Comparison of ENCODE assay signal across 8 mouse cellular contexts in the genomic region with DNA sequence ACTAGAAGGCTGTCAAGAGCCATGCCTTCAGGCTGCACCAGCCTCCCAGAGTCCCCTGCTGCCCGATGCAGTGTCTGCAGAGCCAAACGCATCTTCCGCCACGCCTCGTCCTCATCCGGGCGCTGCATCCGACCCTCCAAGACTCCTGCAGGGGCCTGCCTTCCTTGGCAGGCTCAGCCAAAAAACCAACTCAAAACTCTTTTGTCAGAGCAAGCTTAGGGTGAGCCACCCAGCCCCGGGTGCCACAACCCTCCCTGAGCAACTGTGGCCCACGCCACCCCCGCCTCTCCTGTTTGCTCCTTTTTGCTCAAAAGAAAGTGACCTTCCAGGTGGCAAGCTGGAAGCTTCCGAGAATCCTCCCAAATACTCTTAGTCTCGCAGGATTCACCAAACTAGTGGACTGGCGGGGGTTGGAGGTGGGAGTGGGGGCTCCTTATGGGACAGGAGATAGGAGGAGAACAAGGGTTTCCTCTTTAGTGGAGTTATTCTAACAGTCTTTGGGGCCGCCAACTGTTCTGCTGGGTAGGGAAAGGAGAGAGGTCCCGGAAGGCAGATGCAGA. TPM values are rescaled to one million over a fixed set of nuclear protein-coding genes. Genes with fewer than 3 reads are reported as not detected.
DNase-seq lines count a peak whose midpoint lies in the region; ATAC-seq and TF ChIP-seq lines count a peak whose summit lies in the region.

No protein-coding gene starts in this region.

- H3K27me3 ChIP-seq in hindbrain, embryonic 13.5 days: no peaks in the 10 kb centered on the region
- no peaks in the 10 kb centered on the region for H3K27me3 ChIP-seq in liver, embryonic 13.5 days

- 0 out of 2 replicates have a peak, but pooled peaks have one; percentile 21 for ATAC-seq in hindbrain, embryonic 13.5 days (ENCODE audit: low FRiP score)
- ATAC-seq in liver, embryonic 13.5 days (ENCODE audit: low read depth): no peak

- 2% methylated on average over 16 of the region's 16 CpGs for WGBS in hindbrain, embryonic 13.5 days
- WGBS in liver, embryonic 13.5 days (ENCODE audit: insufficient replicate concordance): 23% methylated on average over 16 of the region's 16 CpGs

- H3K9me3 ChIP-seq in hindbrain, embryonic 13.5 days: no peaks in the 10 kb centered on the region
- no peaks in the 10 kb centered on the region for H3K9me3 ChIP-seq in liver, embryonic 13.5 days (replicated peaks)

- intact Hi-C loops in left cerebral cortex, adult 2 months (cut with DNase I): loop anchor here (2.0 kb wide), 1 partner anchor 23 kb away; no protein-coding TSS in a partner anchor

- H3K4me1 ChIP-seq in embryonic fibroblast, embryonic 13.5 days (ENCODE audit: control insufficient read depth, insufficient read depth, low read length): peaks cover 7% of the 10 kb centered on the region; the same call in 1 of the 2 replicates
- H3K4me1 ChIP-seq in hindbrain, embryonic 13.5 days (replicated peaks): peaks cover 47% of the 10 kb centered on the region
- peaks cover 33% of the 10 kb centered on the region for H3K4me1 ChIP-seq in liver, embryonic 13.5 days (replicated peaks)

- peak; percentile 25 to 26 for DNase-seq in left cerebral cortex, adult 2 months (ENCODE audit: extremely low spot score in 1 of 2, low spot score in 2 of 2)
- DNase-seq in left cerebral cortex, adult 8-10 months (ENCODE audit: low spot score in 2 of 2): no peak
- peak; percentile 14 to 41 for DNase-seq in adrenal gland, postnatal 36 days
- peak; percentile 6 for DNase-seq in liver, embryonic 13.5 days
- peak; percentile 43 for DNase-seq in retina, embryonic 14.5 days (ENCODE audit: low spot score)
- DNase-seq in urinary bladder, adult 2 months (ENCODE audit: low spot score): no peak

- no peak for TF ChIP-seq POLR2A in embryonic fibroblast, embryonic 13.5 days (IDR thresholded peaks at IDR 0.05; ENCODE audit: low read depth, low read length)

- H3K9ac ChIP-seq in hindbrain, embryonic 13.5 days: peak overlapping the region; percentile 99
- H3K9ac ChIP-seq in liver, embryonic 13.5 days: peak overlapping the region; percentile 99

- no peak overlapping the region; the same call in 1 of the 2 replicates for H3K27ac ChIP-seq in left cerebral cortex, adult 2 months
- H3K27ac ChIP-seq in embryonic fibroblast, embryonic 13.5 days (ENCODE audit: insufficient read depth, low read length): no peak overlapping the region
- H3K27ac ChIP-seq in hindbrain, embryonic 13.5 days: peak overlapping the region; percentile 94
- peak overlapping the region; percentile 92 for H3K27ac ChIP-seq in liver, embryonic 13.5 days

- H3K4me2 ChIP-seq in hindbrain, embryonic 13.5 days: peak overlapping the region; percentile 98
- H3K4me2 ChIP-seq in liver, embryonic 13.5 days: peak overlapping the region; percentile 97

- peak overlapping the region; percentile 92 for H3K4me3 ChIP-seq in left cerebral cortex, adult 2 months
- peak overlapping the region; percentile 86 for H3K4me3 ChIP-seq in embryonic fibroblast, embryonic 13.5 days (ENCODE audit: insufficient read depth, low read length)
- peak overlapping the region; percentile 94 for H3K4me3 ChIP-seq in hindbrain, embryonic 13.5 days
- peak overlapping the region; percentile 98 for H3K4me3 ChIP-seq in liver, embryonic 13.5 days (replicated peaks)

- H3K36me3 ChIP-seq in hindbrain, embryonic 13.5 days: peaks cover 18% of the 10 kb centered on the region
- H3K36me3 ChIP-seq in liver, embryonic 13.5 days: peaks cover 9% of the 10 kb centered on the region

- no peak for TF ChIP-seq CTCF in left cerebral cortex, adult 2 months (IDR thresholded peaks at IDR 0.05)
- no peak for TF ChIP-seq CTCF in embryonic fibroblast, embryonic 13.5 days (IDR thresholded peaks at IDR 0.05; ENCODE audit: borderline replicate concordance, insufficient read depth, low read length)

RNA-seq across cellular contexts. Expression of a gene that starts 1.1 kb away (rescaled TPM):
- 10 to 100 TPM; 90.5 to 98.1 TPM for total RNA-seq in left cerebral cortex, adult 2 months (2021)
- 10 to 100 TPM; 73.2 to 80.1 (median 73.8) TPM for total RNA-seq in left cerebral cortex, adult 8-10 months (2022)
- 10 to 100 TPM; 32.3 to 40.4 TPM for total RNA-seq in adrenal gland, postnatal 36 days (2021)
- polyA plus RNA-seq in embryonic fibroblast, embryonic 13.5 days (2011; ENCODE audit: insufficient read length, low read depth, missing spikeins): 20.9 and 24.5 TPM in 2 replicates
- polyA plus RNA-seq in hindbrain, embryonic 13.5 days (2015; fragmentation: Nextera tagmentation; extraction: Ambion mirVana): 57.0 and 57.1 TPM in 2 replicates
- 7.9 and 8.8 TPM in 2 replicates for polyA plus RNA-seq in liver, embryonic 13.5 days (2015; fragmentation: Nextera tagmentation; extraction: Ambion mirVana)
- 86.0 and 97.9 TPM in 2 replicates for polyA plus RNA-seq in urinary bladder, adult 2 months (2012; rRNA removed)

RNA-seq across cellular contexts. Expression of a gene that starts 3.7 kb away (rescaled TPM):
- total RNA-seq in left cerebral cortex, adult 2 months (2021): 100 to 1,000 TPM; 128 to 141 TPM
- 100 to 1,000 TPM; 125 to 136 (median 132) TPM for total RNA-seq in left cerebral cortex, adult 8-10 months (2022)
- total RNA-seq in adrenal gland, postnatal 36 days (2021): 100 to 1,000 TPM; 196 to 197 TPM
- 228 and 231 TPM in 2 replicates for polyA plus RNA-seq in embryonic fibroblast, embryonic 13.5 days (2011; ENCODE audit: insufficient read length, low read depth, missing spikeins)
- 112 and 114 TPM in 2 replicates for polyA plus RNA-seq in hindbrain, embryonic 13.5 days (2015; fragmentation: Nextera tagmentation; extraction: Ambion mirVana)
- 65.0 and 72.6 TPM in 2 replicates for polyA plus RNA-seq in liver, embryonic 13.5 days (2015; fragmentation: Nextera tagmentation; extraction: Ambion mirVana)
- polyA plus RNA-seq in urinary bladder, adult 2 months (2012; rRNA removed): 136 and 157 TPM in 2 replicates

RNA-seq across cellular contexts. Expression of a gene that starts 29.9 kb away (rescaled TPM):
- total RNA-seq in left cerebral cortex, adult 2 months (2021): 10 to 100 TPM; 24.7 to 25.8 TPM
- 10 to 100 TPM; 24.5 to 26.2 (median 25.5) TPM for total RNA-seq in left cerebral cortex, adult 8-10 months (2022)
- total RNA-seq in adrenal gland, postnatal 36 days (2021): 10 to 100 TPM; 13.4 to 16.6 TPM
- 16.4 and 18.7 TPM in 2 replicates for polyA plus RNA-seq in embryonic fibroblast, embryonic 13.5 days (2011; ENCODE audit: insufficient read length, low read depth, missing spikeins)
- 44.8 and 49.8 TPM in 2 replicates for polyA plus RNA-seq in hindbrain, embryonic 13.5 days (2015; fragmentation: Nextera tagmentation; extraction: Ambion mirVana)
- polyA plus RNA-seq in liver, embryonic 13.5 days (2015; fragmentation: Nextera tagmentation; extraction: Ambion mirVana): 7.0 and 7.8 TPM in 2 replicates
- 17.7 and 22.1 TPM in 2 replicates for polyA plus RNA-seq in urinary bladder, adult 2 months (2012; rRNA removed)

RNA-seq across cellular contexts. Expression of a gene that starts 33.3 kb away (rescaled TPM):
- 10 to 100 TPM; 63.7 to 65.7 TPM for total RNA-seq in left cerebral cortex, adult 2 months (2021)
- total RNA-seq in left cerebral cortex, adult 8-10 months (2022): 10 to 100 TPM; 44.5 to 55.2 (median 48.2) TPM
- total RNA-seq in adrenal gland, postnatal 36 days (2021): 10 to 100 TPM; 47.3 to 51.7 TPM
- 23.9 and 26.2 TPM in 2 replicates for polyA plus RNA-seq in embryonic fibroblast, embryonic 13.5 days (2011; ENCODE audit: insufficient read length, low read depth, missing spikeins)
- polyA plus RNA-seq in hindbrain, embryonic 13.5 days (2015; fragmentation: Nextera tagmentation; extraction: Ambion mirVana): 55.6 and 55.9 TPM in 2 replicates
- polyA plus RNA-seq in liver, embryonic 13.5 days (2015; fragmentation: Nextera tagmentation; extraction: Ambion mirVana): 31.7 and 32.8 TPM in 2 replicates
- polyA plus RNA-seq in urinary bladder, adult 2 months (2012; rRNA removed): 45.1 and 51.6 TPM in 2 replicates

RNA-seq across cellular contexts. Expression of a gene that starts 40.7 kb away (rescaled TPM):
- 10 to 100 TPM; 10.1 to 18.2 TPM for total RNA-seq in left cerebral cortex, adult 2 months (2021)
- total RNA-seq in left cerebral cortex, adult 8-10 months (2022): 1 to 10 TPM; 3.7 to 6.3 (median 5.2) TPM
- total RNA-seq in adrenal gland, postnatal 36 days (2021): 1 to 10 TPM; 2.3 to 4.6 TPM
- 0.60 and 0.79 TPM in 2 replicates for polyA plus RNA-seq in embryonic fibroblast, embryonic 13.5 days (2011; ENCODE audit: insufficient read length, low read depth, missing spikeins)
- polyA plus RNA-seq in hindbrain, embryonic 13.5 days (2015; fragmentation: Nextera tagmentation; extraction: Ambion mirVana): 4.1 and 5.7 TPM in 2 replicates
- polyA plus RNA-seq in liver, embryonic 13.5 days (2015; fragmentation: Nextera tagmentation; extraction: Ambion mirVana): 3.4 and 3.8 TPM in 2 replicates
- 5.1 and 6.9 TPM in 2 replicates for polyA plus RNA-seq in urinary bladder, adult 2 months (2012; rRNA removed)

Comparison
In these comparisons a context has a peak if more than half of its experiments do, and no peak if none do; other contexts are left out.
1. DNase-seq: peak in left cerebral cortex, adult 2 months (2 of 2), adrenal gland, postnatal 36 days (2 of 2), liver, embryonic 13.5 days (single experiment) and retina, embryonic 14.5 days (single experiment); none in left cerebral cortex, adult 8-10 months (0 of 2) and urinary bladder, adult 2 months (single experiment).
2. H3K27ac ChIP-seq: peak in hindbrain, embryonic 13.5 days (single experiment) and liver, embryonic 13.5 days (single experiment); none in left cerebral cortex, adult 2 months (single experiment) and embryonic fibroblast, embryonic 13.5 days (single experiment).
3. Peak in every context shown above with its lines, with median percentiles within 50 percentile points of each other: H3K4me3 ChIP-seq.